ENCODE assay signal across 8 mouse cellular contexts in genomic region chr10:88389576-88389975, GRCm38 (mm10). TPM values are rescaled to one million over a fixed set of nuclear protein-coding genes. Genes with fewer than 3 reads are reported as not detected.
DNase-seq lines count a peak whose midpoint lies in the region; ATAC-seq and TF ChIP-seq lines count a peak whose summit lies in the region.

No protein-coding gene starts in this region.

- no peaks in the 10 kb centered on the region for H3K36me3 ChIP-seq in kidney, postnatal 0 days (ENCODE audit: insufficient read depth, low read length)
- H3K36me3 ChIP-seq in kidney, embryonic 14.5 days (ENCODE audit: control insufficient read depth, insufficient read depth, low read length), result no peaks in the 10 kb centered on the region
- H3K36me3 ChIP-seq in hindbrain, embryonic 16.5 days (ENCODE audit: control insufficient read depth, insufficient read depth, low read length), result no peaks in the 10 kb centered on the region
- H3K36me3 ChIP-seq in splenic B cell, adult 2 months (ENCODE audit: control insufficient read depth, insufficient read depth, low read length, poor library complexity, severe bottlenecking), result 0 out of 2 replicates have a peak, but pooled peaks cover 3% of the 10 kb centered on the region

- DNase-seq in adrenal gland, adult 2 months, result peak; percentile 20
- no peak for DNase-seq in adrenal gland, postnatal 10 days
- no peak for DNase-seq in kidney, postnatal 0 days (ENCODE audit: low spot score)
- peak; percentile 57 for DNase-seq in splenic B cell, adult 2 months (ENCODE audit: low read depth, low spot score)
- DNase-seq in ovary, postnatal 14 days (ENCODE audit: low spot score), result no peak
- no peak for DNase-seq in gastrocnemius, postnatal 25 days

- H3K4me3 ChIP-seq in kidney, postnatal 0 days (replicated peaks; ENCODE audit: low read depth, low read length), result no peak overlapping the region
- no peak overlapping the region for H3K4me3 ChIP-seq in kidney, embryonic 14.5 days (ENCODE audit: low read length)
- H3K4me3 ChIP-seq in hindbrain, embryonic 16.5 days (ENCODE audit: low read length), result no peak overlapping the region

- 52% methylated on average over 4 of the region's 4 CpGs for WGBS in kidney, postnatal 0 days
- 23% methylated on average over 4 of the region's 4 CpGs for WGBS in kidney, embryonic 14.5 days
- WGBS in hindbrain, embryonic 16.5 days, result 72% methylated on average over 4 of the region's 4 CpGs

- no peak for TF ChIP-seq CTCF in kidney, postnatal 0 days (IDR thresholded peaks at IDR 0.05; ENCODE audit: low read depth)

- H3K27me3 ChIP-seq in kidney, postnatal 0 days (ENCODE audit: insufficient read depth, low read length), result no peaks in the 10 kb centered on the region
- H3K27me3 ChIP-seq in kidney, embryonic 14.5 days (ENCODE audit: control insufficient read depth, insufficient read depth, low read length), result no peaks in the 10 kb centered on the region
- H3K27me3 ChIP-seq in hindbrain, embryonic 16.5 days (replicated peaks; ENCODE audit: control insufficient read depth, insufficient read depth, low read length), result no peaks in the 10 kb centered on the region
- H3K27me3 ChIP-seq in splenic B cell, adult 2 months (ENCODE audit: control insufficient read depth, insufficient read depth, low read length, poor library complexity, severe bottlenecking), result no peaks in the 10 kb centered on the region

- no peak overlapping the region for H3K4me2 ChIP-seq in kidney, postnatal 0 days (ENCODE audit: low read length)
- no peak overlapping the region for H3K4me2 ChIP-seq in kidney, embryonic 14.5 days (replicated peaks; ENCODE audit: low read depth, low read length)
- H3K4me2 ChIP-seq in hindbrain, embryonic 16.5 days (ENCODE audit: low read length), result no peak overlapping the region

- 0 out of 2 replicates have a peak overlapping the region, but pooled peaks have one; percentile 47 for H3K27ac ChIP-seq in kidney, postnatal 0 days
- H3K27ac ChIP-seq in kidney, embryonic 14.5 days (ENCODE audit: low read depth, low read length), result no peak overlapping the region
- no peak overlapping the region for H3K27ac ChIP-seq in hindbrain, embryonic 16.5 days (ENCODE audit: low read depth, low read length)

- no peaks in the 10 kb centered on the region for H3K9me3 ChIP-seq in kidney, postnatal 0 days (replicated peaks; ENCODE audit: low read length)
- no peaks in the 10 kb centered on the region for H3K9me3 ChIP-seq in kidney, embryonic 14.5 days (ENCODE audit: control insufficient read depth, low read length)
- no peaks in the 10 kb centered on the region for H3K9me3 ChIP-seq in hindbrain, embryonic 16.5 days (ENCODE audit: control insufficient read depth, low read length)

- peaks cover 11% of the 10 kb centered on the region; the same call in 1 of the 2 replicates for H3K4me1 ChIP-seq in kidney, postnatal 0 days (replicated peaks; ENCODE audit: insufficient read depth, low read length)
- 0 out of 2 replicates have a peak, but pooled peaks cover 3% of the 10 kb centered on the region for H3K4me1 ChIP-seq in kidney, embryonic 14.5 days (ENCODE audit: control insufficient read depth, insufficient read depth, low read length)
- H3K4me1 ChIP-seq in hindbrain, embryonic 16.5 days (ENCODE audit: control insufficient read depth, insufficient read depth, low read depth, low read length), result peaks cover 5% of the 10 kb centered on the region; the same call in 1 of the 2 replicates

- H3K9ac ChIP-seq in kidney, postnatal 0 days (ENCODE audit: low read depth, low read length), result no peak overlapping the region
- no peak overlapping the region for H3K9ac ChIP-seq in kidney, embryonic 14.5 days (ENCODE audit: low read depth, low read length)
- H3K9ac ChIP-seq in hindbrain, embryonic 16.5 days (ENCODE audit: low read depth, low read length), result no peak overlapping the region

- ATAC-seq in kidney, postnatal 0 days (replicated peaks; ENCODE audit: low FRiP score, low read depth), result peak; percentile 61
- ATAC-seq in kidney, embryonic 14.5 days (ENCODE audit: low FRiP score, low TSS enrichment), result no peak
- peak; percentile 40 for ATAC-seq in hindbrain, embryonic 16.5 days

RNA-seq across cellular contexts. Expression of gene Gnptab, which starts 10.6 kb away (rescaled TPM):
- 10 to 100 TPM; 31.1 to 36.3 TPM for total RNA-seq in adrenal gland, adult 2 months (2021)
- 4.6 and 4.7 TPM in 2 replicates for polyA plus RNA-seq in adrenal gland, adult 2 months (2012; rRNA removed)
- total RNA-seq in adrenal gland, postnatal 10 days (2021), result 10 to 100 TPM; 20.0 to 33.8 TPM
- polyA plus RNA-seq in kidney, postnatal 0 days (2015; fragmentation: Nextera tagmentation; extraction: Ambion mirVana), result 9.0 and 10.2 TPM in 2 replicates
- 6.7 and 17.6 TPM in 2 replicates for polyA plus RNA-seq in kidney, embryonic 14.5 days (2014; fragmentation: Nextera tagmentation; extraction: Ambion mirVana)
- 20.2 and 24.0 TPM in 2 replicates for polyA plus RNA-seq in hindbrain, embryonic 16.5 days (2015; fragmentation: Nextera tagmentation; extraction: Ambion mirVana)
- total RNA-seq in gastrocnemius, postnatal 25 days (2021), result 10 to 100 TPM; 15.4 to 15.8 TPM

RNA-seq across cellular contexts. Expression of gene Dram1, which starts 10.7 kb away (rescaled TPM):
- 10 to 100 TPM; 10.2 to 23.5 TPM for total RNA-seq in adrenal gland, adult 2 months (2021)
- 18.1 and 39.3 TPM in 2 replicates for polyA plus RNA-seq in adrenal gland, adult 2 months (2012; rRNA removed)
- 1 to 10 TPM; 5.0 to 6.5 TPM for total RNA-seq in adrenal gland, postnatal 10 days (2021)
- 5.6 and 5.9 TPM in 2 replicates for polyA plus RNA-seq in kidney, postnatal 0 days (2015; fragmentation: Nextera tagmentation; extraction: Ambion mirVana)
- 0.99 and 1.0 TPM in 2 replicates for polyA plus RNA-seq in kidney, embryonic 14.5 days (2014; fragmentation: Nextera tagmentation; extraction: Ambion mirVana)
- 0.45 and 0.64 TPM in 2 replicates for polyA plus RNA-seq in hindbrain, embryonic 16.5 days (2015; fragmentation: Nextera tagmentation; extraction: Ambion mirVana)
- 1 to 10 TPM; 1.2 to 5.5 TPM for total RNA-seq in gastrocnemius, postnatal 25 days (2021)

Comparison
In these comparisons a context has a peak if more than half of its experiments do, and no peak if none do; other contexts are left out.
1. DNase-seq: peak in adrenal gland, adult 2 months (single experiment) and splenic B cell, adult 2 months (single experiment); none in adrenal gland, postnatal 10 days (single experiment), kidney, postnatal 0 days (single experiment), ovary, postnatal 14 days (single experiment) and gastrocnemius, postnatal 25 days (single experiment).